Mouse (Mus musculus) midbrain, embryonic 12.5 days (tissue): ENCODE results near the gene Meis2. TPM values are rescaled to one million over a fixed set of nuclear protein-coding genes. Genes with fewer than 3 reads are reported as not detected.

Experiments
- ATAC-seq: fragments of 200-750 bp; cut with Nextera tagmentation; 2 replicates; pipeline ENCODE4 v1.8.0; 2017; ENCODE audit warnings: low read depth, moderate TSS enrichment, moderate library complexity; ENCODE audit not compliant: low FRiP score
- H3K27ac ChIP-seq: fragments of 300-500 bp; sonication (generic); replicated peaks from 2 replicates; pipeline ENCODE4 v1.5.1; 2016; ENCODE audit warnings: mild to moderate bottlenecking
- H3K27me3 ChIP-seq: fragments of 300-500 bp; sonication (generic); 2 replicates; pipeline ENCODE4 v1.6.1; 2016; ENCODE audit warnings: mild to moderate bottlenecking
- H3K36me3 ChIP-seq: fragments of 300-500 bp; sonication (generic); 2 replicates; pipeline ENCODE4 v1.6.1; 2016
- H3K4me1 ChIP-seq: fragments of 300-500 bp; sonication (generic); 2 replicates; pipeline ENCODE4 v1.6.1; 2016
- H3K4me2 ChIP-seq: fragments of 300-500 bp; sonication (generic); replicated peaks from 2 replicates; pipeline ENCODE4 v1.6.1; 2016; ENCODE audit warnings: mild to moderate bottlenecking, moderate library complexity
- H3K4me3 ChIP-seq: fragments of 300-500 bp; sonication (generic); 2 replicates; pipeline ENCODE4 v1.5.1; 2016; ENCODE audit warnings: mild to moderate bottlenecking
- H3K9ac ChIP-seq: fragments of 300-500 bp; sonication (generic); replicated peaks from 2 replicates; pipeline ENCODE4 v1.6.1; 2016; ENCODE audit warnings: mild to moderate bottlenecking, moderate library complexity
- H3K9me3 ChIP-seq: fragments of 300-500 bp; sonication (generic); 2 replicates; pipeline ENCODE4 v1.6.1; 2016; ENCODE audit warnings: mild to moderate bottlenecking
- WGBS: fragments of 180-500 bp; shearing (Covaris S2); methylation state at CpG from one replicate; pipeline ENCODE4 v1.1.7; 2016; 5-methylcytosine and 5-hydroxymethylcytosine counted together
- polyA plus RNA-seq: library from polyadenylated mRNA; unstranded; fragments of >200 nt; fragmentation: Nextera tagmentation; extraction: Ambion mirVana; gene quantifications from 2 replicates; pipeline ENCODE4 v1.2.1, GENCODE M21; 2016

Gene Meis2
- polyA plus RNA-seq, 1 experiment from 2014 or later, result 92.1 TPM

GRCm38 (mm10) chr2:115950645-115951044, 115.0 kb downstream of the Meis2 start:
- Histone ChIP-seq H3K4me1 (no peaks in the 10 kb centered on the region), H3K27me3 (no peaks in the 10 kb centered on the region), H3K36me3 (no peaks in the 10 kb centered on the region), H3K27ac (no peak overlapping the region), H3K9me3 (no peaks in the 10 kb centered on the region), H3K9ac (no peak overlapping the region), H3K4me3 (no peak overlapping the region), H3K4me2 (no peak overlapping the region)
- 53% methylated on average over 3 of the region's 3 CpGs for WGBS
- no peak for ATAC-seq

GRCm38 (mm10) chr2:115948630-115949426, 116.8 kb downstream of the Meis2 start:
- H3K4me3 ChIP-seq, result no peak overlapping the region
- H3K9me3 ChIP-seq, result no peaks in the 10 kb centered on the region
- H3K27me3 ChIP-seq, result no peaks in the 10 kb centered on the region
- H3K4me2 ChIP-seq, result no peak overlapping the region
- H3K9ac ChIP-seq, result no peak overlapping the region
- H3K4me1 ChIP-seq, result no peaks in the 10 kb centered on the region
- H3K36me3 ChIP-seq, result peaks cover 4% of the 10 kb centered on the region; the same call in 1 of the 2 replicates
- H3K27ac ChIP-seq, result no peak overlapping the region
- WGBS, result 91% methylated on average over 7 of the region's 7 CpGs
- ATAC-seq, result peak; percentile 24; the same call in 1 of the 2 replicates

GRCm38 (mm10) chr2:115947714-115948226, 117.9 kb downstream of the Meis2 start:
- H3K9ac ChIP-seq, result no peak overlapping the region
- H3K27ac ChIP-seq, result no peak overlapping the region
- H3K36me3 ChIP-seq, result peaks cover 4% of the 10 kb centered on the region; the same call in 1 of the 2 replicates
- H3K4me1 ChIP-seq, result no peaks in the 10 kb centered on the region
- ATAC-seq, result no peak
- no peak overlapping the region for H3K4me3 ChIP-seq
- H3K27me3 ChIP-seq, result no peaks in the 10 kb centered on the region
- no peak overlapping the region for H3K4me2 ChIP-seq
- 49% methylated on average over 7 of the region's 7 CpGs for WGBS
- H3K9me3 ChIP-seq, result no peaks in the 10 kb centered on the region

- Histone ChIP-seq H3K4me2 (no peak overlapping the region), H3K27ac (no peak overlapping the region), H3K36me3 (peaks cover 4% of the 10 kb centered on the region), H3K9me3 (no peaks in the 10 kb centered on the region), H3K9ac (no peak overlapping the region), H3K27me3 (no peaks in the 10 kb centered on the region), H3K4me1 (no peaks in the 10 kb centered on the region), H3K4me3 (no peak overlapping the region)
- 80% methylated on average over 8 of the region's 8 CpGs for WGBS
- no peak for ATAC-seq
These were observed 122.6 kb downstream of the Meis2 start for GRCm38 (mm10) chr2:115943044-115943443.

- no peak overlapping the region for H3K4me2 ChIP-seq
- WGBS, result 96% methylated on average over 5 of the region's 5 CpGs
- no peak for ATAC-seq
These were observed 125.8 kb downstream of the Meis2 start for GRCm38 (mm10) chr2:115939849-115940248.

GRCm38 (mm10) chr2:115938926-115939563, 126.6 kb downstream of the Meis2 start:
- no peaks in the 10 kb centered on the region; the same call in 1 of the 2 replicates for H3K36me3 ChIP-seq
- H3K4me1 ChIP-seq, result no peaks in the 10 kb centered on the region
- H3K27ac ChIP-seq, result no peak overlapping the region
- no peak for ATAC-seq
- no peak overlapping the region for H3K4me2 ChIP-seq
- no peak overlapping the region for H3K9ac ChIP-seq
- no peaks in the 10 kb centered on the region for H3K27me3 ChIP-seq
- WGBS, result 90% methylated on average over 8 of the region's 8 CpGs
- H3K9me3 ChIP-seq, result no peaks in the 10 kb centered on the region
- no peak overlapping the region for H3K4me3 ChIP-seq

More at GRCm38 (mm10) chr2:115939849-115940248, 125.8 kb downstream of the Meis2 start:
- Histone ChIP-seq H3K27me3 (no peaks in the 10 kb centered on the region), H3K36me3 (no peaks in the 10 kb centered on the region; the same call in 1 of the 2 replicates), H3K9ac (no peak overlapping the region), H3K4me1 (no peaks in the 10 kb centered on the region), H3K27ac (no peak overlapping the region), H3K9me3 (no peaks in the 10 kb centered on the region), H3K4me3 (no peak overlapping the region)

GRCm38 (mm10) chr2:115938296-115938695, 127.3 kb downstream of the Meis2 start:
- no peak overlapping the region for H3K27ac ChIP-seq
- no peaks in the 10 kb centered on the region for H3K9me3 ChIP-seq
- H3K4me1 ChIP-seq, result no peaks in the 10 kb centered on the region
- no peak overlapping the region for H3K4me2 ChIP-seq
- H3K27me3 ChIP-seq, result no peaks in the 10 kb centered on the region
- no peak for ATAC-seq
- WGBS, result 84% methylated on average over 3 of the region's 3 CpGs
- no peaks in the 10 kb centered on the region; the same call in 1 of the 2 replicates for H3K36me3 ChIP-seq
- no peak overlapping the region for H3K9ac ChIP-seq
- H3K4me3 ChIP-seq, result no peak overlapping the region

- Histone ChIP-seq H3K36me3 (no peaks in the 10 kb centered on the region; the same call in 1 of the 2 replicates), H3K9me3 (no peaks in the 10 kb centered on the region), H3K27me3 (no peaks in the 10 kb centered on the region), H3K4me3 (no peak overlapping the region), H3K9ac (no peak overlapping the region), H3K4me2 (no peak overlapping the region), H3K27ac (no peak overlapping the region), H3K4me1 (no peaks in the 10 kb centered on the region)
- no peak for ATAC-seq
- WGBS, result 87% methylated on average over 1 of the region's 1 CpGs
These were observed 127.7 kb downstream of the Meis2 start for GRCm38 (mm10) chr2:115937896-115938295.

GRCm38 (mm10) chr2:115936786-115937185, 128.9 kb downstream of the Meis2 start:
- H3K36me3 ChIP-seq, result no peaks in the 10 kb centered on the region
- H3K4me1 ChIP-seq, result no peaks in the 10 kb centered on the region
- H3K4me2 ChIP-seq, result no peak overlapping the region
- no peak for ATAC-seq
- H3K4me3 ChIP-seq, result no peak overlapping the region
- H3K27me3 ChIP-seq, result no peaks in the 10 kb centered on the region
- H3K9ac ChIP-seq, result no peak overlapping the region
- no peaks in the 10 kb centered on the region for H3K9me3 ChIP-seq
- 94% methylated on average over 9 of the region's 9 CpGs for WGBS
- no peak overlapping the region for H3K27ac ChIP-seq

GRCm38 (mm10) chr2:115934299-115934698, 131.3 kb downstream of the Meis2 start:
- WGBS, result 97% methylated on average over 2 of the region's 2 CpGs
- no peaks in the 10 kb centered on the region for H3K36me3 ChIP-seq
- no peak for ATAC-seq
- H3K4me2 ChIP-seq, result no peak overlapping the region
- H3K27me3 ChIP-seq, result no peaks in the 10 kb centered on the region
- H3K27ac ChIP-seq, result no peak overlapping the region
- no peak overlapping the region for H3K9ac ChIP-seq
- H3K9me3 ChIP-seq, result no peaks in the 10 kb centered on the region
- H3K4me3 ChIP-seq, result no peak overlapping the region
- H3K4me1 ChIP-seq, result no peaks in the 10 kb centered on the region

- H3K36me3 ChIP-seq, result no peaks in the 10 kb centered on the region
- no peaks in the 10 kb centered on the region for H3K4me1 ChIP-seq
- WGBS, result 69% methylated on average over 2 of the region's 2 CpGs
These were observed 132.4 kb downstream of the Meis2 start for GRCm38 (mm10) chr2:115933259-115933658.

GRCm38 (mm10) chr2:115925744-115926143, 139.9 kb downstream of the Meis2 start:
- Histone ChIP-seq H3K9ac (no peak overlapping the region), H3K27me3 (no peaks in the 10 kb centered on the region), H3K4me3 (no peak overlapping the region), H3K4me1 (peaks cover 6% of the 10 kb centered on the region; the same call in 1 of the 2 replicates), H3K36me3 (no peaks in the 10 kb centered on the region), H3K9me3 (no peaks in the 10 kb centered on the region), H3K4me2 (no peak overlapping the region), H3K27ac (no peak overlapping the region)
- 91% methylated on average over 3 of the region's 3 CpGs for WGBS
- ATAC-seq, result no peak

More at GRCm38 (mm10) chr2:115933259-115933658, 132.4 kb downstream of the Meis2 start:
- Histone ChIP-seq H3K27me3 (no peaks in the 10 kb centered on the region), H3K9me3 (no peaks in the 10 kb centered on the region), H3K27ac (no peak overlapping the region), H3K4me3 (no peak overlapping the region), H3K4me2 (no peak overlapping the region), H3K9ac (no peak overlapping the region)
- ATAC-seq, result no peak
